Mouse (Mus musculus): ENCODE results near the gene Rer1. TPM values are rescaled to one million over a fixed set of nuclear protein-coding genes. Genes with fewer than 3 reads are reported as not detected.

Gene Rer1
- 10 to 100 TPM; 65.6 to 68.8 TPM for total RNA-seq (2021)

- peak; percentile 100 for DNase-seq
Measured at GRCm38 (mm10) chr4:155086108-155087024, at the start of gene Rer1, which contains the start of gene Morn1. TSS of gene Rer1 (minus strand) at chr4:155086382. TSS of gene Morn1 (plus strand) at chr4:155086577.

GRCm38 (mm10) chr4:155134686-155135172, 48.5 kb upstream of the Rer1 start:
- no peak for DNase-seq

GRCm38 (mm10) chr4:155133658-155134417, 47.7 kb upstream of the Rer1 start:
- DNase-seq: no peak

GRCm38 (mm10) chr4:155133188-155133587, 47.0 kb upstream of the Rer1 start:
- DNase-seq: no peak

GRCm38 (mm10) chr4:155130616-155131015, 44.4 kb upstream of the Rer1 start:
- DNase-seq: no peak

GRCm38 (mm10) chr4:155129996-155130395, 43.8 kb upstream of the Rer1 start:
- peak; percentile 90 for DNase-seq

GRCm38 (mm10) chr4:155129132-155129917, 43.1 kb upstream of the Rer1 start:
- no peak for DNase-seq

GRCm38 (mm10) chr4:155128411-155128810, 42.2 kb upstream of the Rer1 start:
- DNase-seq: no peak

- no peak for DNase-seq
Measured at GRCm38 (mm10) chr4:155126602-155127372, 40.6 kb upstream of the Rer1 start.

GRCm38 (mm10) chr4:155126194-155126593, 40.0 kb upstream of the Rer1 start:
- no peak for DNase-seq

GRCm38 (mm10) chr4:155125310-155125709, 39.1 kb upstream of the Rer1 start:
- DNase-seq: no peak

GRCm38 (mm10) chr4:155123868-155124534, 37.8 kb upstream of the Rer1 start:
- no peak for DNase-seq

- peak; percentile 85 to 87 for DNase-seq
Measured at GRCm38 (mm10) chr4:155122444-155123040, 36.4 kb upstream of the Rer1 start.

GRCm38 (mm10) chr4:155121915-155122443, 35.8 kb upstream of the Rer1 start:
- DNase-seq: no peak

GRCm38 (mm10) chr4:155121222-155121621, 35.0 kb upstream of the Rer1 start:
- DNase-seq: no peak

GRCm38 (mm10) chr4:155120583-155120982, 34.4 kb upstream of the Rer1 start:
- no peak for DNase-seq

GRCm38 (mm10) chr4:155120038-155120437, 33.9 kb upstream of the Rer1 start:
- no peak for DNase-seq

GRCm38 (mm10) chr4:155118278-155118677, 32.1 kb upstream of the Rer1 start:
- DNase-seq: no peak

GRCm38 (mm10) chr4:155117396-155117978, 31.3 kb upstream of the Rer1 start:
- no peak for DNase-seq

- no peak for DNase-seq
Measured at GRCm38 (mm10) chr4:155116607-155117006, 30.4 kb upstream of the Rer1 start.
